Mouse (Mus musculus) heart, postnatal 4 days (tissue): Measurements from ENCODE around the gene Itga4. TPM values are rescaled to one million over a fixed set of nuclear protein-coding genes. Genes with fewer than 3 reads are reported as not detected.

Source experiments
- DNase-seq: peaks from one replicate; pipeline ENCODE4 v3.0.0; 2021
- total RNA-seq, 2 experiments: library from RNA; stranded (reverse); gene quantifications; 2 replicates each; pipeline ENCODE4 v1.2.3; 2021

Gene Itga4
- total RNA-seq, result 1 to 10 TPM; 3.2 to 4.0 TPM

GRCm38 (mm10) chr2:79255192-79256000, at the start of gene Itga4:
Gene Itga4, plus strand, starts transcription at chr2:79255426.
- DNase-seq, result peak; percentile 70

- no peak for DNase-seq
These were observed 49.0 kb upstream of the Itga4 start for GRCm38 (mm10) chr2:79206191-79206755.

GRCm38 (mm10) chr2:79214982-79215381, 40.2 kb upstream of the Itga4 start:
- DNase-seq, result no peak

GRCm38 (mm10) chr2:79215479-79215878, 39.7 kb upstream of the Itga4 start:
- no peak for DNase-seq

- DNase-seq, result no peak
These were observed 30.4 kb upstream of the Itga4 start for GRCm38 (mm10) chr2:79224714-79225426.

- DNase-seq, result no peak
These were observed 27.4 kb upstream of the Itga4 start for GRCm38 (mm10) chr2:79227805-79228241.

- DNase-seq, result no peak
These were observed 23.9 kb upstream of the Itga4 start for GRCm38 (mm10) chr2:79231056-79231949.

GRCm38 (mm10) chr2:79235767-79236487, 19.3 kb upstream of the Itga4 start:
- DNase-seq, result no peak

GRCm38 (mm10) chr2:79237216-79237615, 18.0 kb upstream of the Itga4 start:
- no peak for DNase-seq

GRCm38 (mm10) chr2:79244276-79244675, 10.9 kb upstream of the Itga4 start:
- DNase-seq, result no peak

- DNase-seq, result no peak
These were observed 10.5 kb upstream of the Itga4 start for GRCm38 (mm10) chr2:79244743-79245142.

- DNase-seq, result no peak
These were observed 6.9 kb upstream of the Itga4 start for GRCm38 (mm10) chr2:79248283-79248682.

- DNase-seq, result no peak
These were observed 4.7 kb upstream of the Itga4 start for GRCm38 (mm10) chr2:79250510-79250909.

GRCm38 (mm10) chr2:79253754-79254197, 1.4 kb upstream of the Itga4 start:
- no peak for DNase-seq

- no peak for DNase-seq
These were observed 536 bp upstream of the Itga4 start for GRCm38 (mm10) chr2:79254588-79255191.

- DNase-seq, result no peak
These were observed 744 bp downstream of the Itga4 start for GRCm38 (mm10) chr2:79256001-79256339.

GRCm38 (mm10) chr2:79256376-79256775, 1.1 kb downstream of the Itga4 start:
- DNase-seq, result no peak

GRCm38 (mm10) chr2:79256880-79257279, 1.7 kb downstream of the Itga4 start:
- no peak for DNase-seq

- DNase-seq, result no peak
These were observed 2.2 kb downstream of the Itga4 start for GRCm38 (mm10) chr2:79257411-79257810.

- DNase-seq, result no peak
These were observed 4.1 kb downstream of the Itga4 start for GRCm38 (mm10) chr2:79259326-79259725.

GRCm38 (mm10) chr2:79265665-79266064, 10.4 kb downstream of the Itga4 start:
- peak; percentile 76 for DNase-seq
